Mouse (Mus musculus) frontal cortex, postnatal 36 days (tissue): ENCODE data around the gene Crlf3.
A peak's percentile ranks its signal among the peaks of the same experiment; 100 is the strongest.
"Not testable (repeated sequence)": the region's sequence is repeated elsewhere in the genome, so short reads cannot be mapped to it uniquely, and the experiment has no call there.

ENCODE experiments used
- DNase-seq, 2 experiments: peaks; one replicate each; pipeline ENCODE4 v3.0.0; 2022; ENCODE audit warnings: low spot score in 2 of 2

Gene Crlf3

GRCm38 (mm10) chr11:80067558-80067957 is 13.2 kb downstream of the Crlf3 start:
- no peak for DNase-seq

- DNase-seq = not testable (repeated sequence)
Observed at GRCm38 (mm10) chr11:80066373-80066772, 14.4 kb downstream of the Crlf3 start.

- DNase-seq = peak; percentile 11 to 40
Observed at GRCm38 (mm10) chr11:80062159-80062558, 18.6 kb downstream of the Crlf3 start.

- DNase-seq = no peak
Observed at GRCm38 (mm10) chr11:80056141-80056540, 24.6 kb downstream of the Crlf3 start.

- no peak for DNase-seq
Observed at GRCm38 (mm10) chr11:80054659-80055058, 26.1 kb downstream of the Crlf3 start.

GRCm38 (mm10) chr11:80053171-80053570 is 27.6 kb downstream of the Crlf3 start:
- DNase-seq = no peak

- DNase-seq = no peak
Observed at GRCm38 (mm10) chr11:80052456-80052855, 28.3 kb downstream of the Crlf3 start.

GRCm38 (mm10) chr11:80050088-80050487 is 30.7 kb downstream of the Crlf3 start:
- DNase-seq = no peak

- no peak for DNase-seq
Observed at GRCm38 (mm10) chr11:80046856-80047255, 33.9 kb downstream of the Crlf3 start.

- DNase-seq = no peak
Observed at GRCm38 (mm10) chr11:80043419-80043817, 37.4 kb downstream of the Crlf3 start.

- DNase-seq = peak; percentile 11 to 21
Observed at GRCm38 (mm10) chr11:80042615-80043418, 38.0 kb downstream of the Crlf3 start.

- DNase-seq = no peak
Observed at GRCm38 (mm10) chr11:80037495-80037894, 43.3 kb downstream of the Crlf3 start.

GRCm38 (mm10) chr11:80021306-80021705 is 59.5 kb downstream of the Crlf3 start:
- DNase-seq = no peak

GRCm38 (mm10) chr11:80019792-80020191 is 61.0 kb downstream of the Crlf3 start:
- no peak for DNase-seq

- DNase-seq = not testable (repeated sequence)
Observed at GRCm38 (mm10) chr11:80016533-80016932, 64.3 kb downstream of the Crlf3 start.
